Mouse (Mus musculus): ENCODE measurements at regions not wholly inside any gene's neighbourhood (a gene's known extent, or its start where the extent isn't known, plus 50 kb on each side); places are given as distances from the start of the nearest gene placed in this dataset.

GRCm38 (mm10) chr2:160504394-160504657, 137.5 kb upstream of the Mafb start:
- TF ChIP-seq CTCF (IDR thresholded peaks at IDR 0.05; ENCODE audit: low read depth, low read length), result no peak
- no peak for TF ChIP-seq POLR2A (IDR thresholded peaks at IDR 0.05; ENCODE audit: insufficient read depth, low read length)
